In genomic region chr4:85402823-85403222, GRCm38 (mm10) we compare ENCODE assay signal across 8 mouse cellular contexts.
DNase-seq lines count a peak whose midpoint lies in the region; ATAC-seq and TF ChIP-seq lines count a peak whose summit lies in the region.

No protein-coding gene starts in this region.

- no peaks in the 10 kb centered on the region; the same call in 1 of the 2 replicates for H3K27me3 ChIP-seq in heart, postnatal 0 days (ENCODE audit: control insufficient read depth, insufficient read depth, low read length)
- H3K27me3 ChIP-seq in heart, embryonic 12.5 days (replicated peaks) = no peaks in the 10 kb centered on the region

- 31% methylated on average over 4 of the region's 4 CpGs for WGBS in heart, postnatal 0 days
- 40% methylated on average over 4 of the region's 4 CpGs for WGBS in heart, embryonic 12.5 days

- no peaks in the 10 kb centered on the region for H3K4me1 ChIP-seq in heart, postnatal 0 days (ENCODE audit: control insufficient read depth, insufficient read depth)
- H3K4me1 ChIP-seq in heart, embryonic 12.5 days (replicated peaks) = no peaks in the 10 kb centered on the region

- no peak overlapping the region for H3K27ac ChIP-seq in heart, postnatal 0 days (ENCODE audit: low read depth)
- H3K27ac ChIP-seq in heart, embryonic 12.5 days (ENCODE audit: poor library complexity, severe bottlenecking) = no peak overlapping the region

- peak; percentile 87 for TF ChIP-seq CTCF in heart, postnatal 0 days (IDR thresholded peaks at IDR 0.05; ENCODE audit: low read depth)

- no peak overlapping the region for H3K4me3 ChIP-seq in heart, postnatal 0 days (ENCODE audit: low read depth, low read length)
- H3K4me3 ChIP-seq in heart, embryonic 12.5 days = no peak overlapping the region

- H3K36me3 ChIP-seq in heart, postnatal 0 days (replicated peaks; ENCODE audit: control insufficient read depth, insufficient read depth, low read length) = no peaks in the 10 kb centered on the region
- no peaks in the 10 kb centered on the region for H3K36me3 ChIP-seq in heart, embryonic 12.5 days

- no peak overlapping the region for H3K9ac ChIP-seq in heart, postnatal 0 days (replicated peaks; ENCODE audit: low read depth, low read length)
- no peak overlapping the region for H3K9ac ChIP-seq in heart, embryonic 12.5 days

- no peaks in the 10 kb centered on the region for H3K9me3 ChIP-seq in heart, postnatal 0 days (replicated peaks; ENCODE audit: control insufficient read depth, low read length)
- H3K9me3 ChIP-seq in heart, embryonic 12.5 days (replicated peaks) = no peaks in the 10 kb centered on the region

- no peak for TF ChIP-seq EP300 in heart, postnatal 0 days (IDR thresholded peaks at IDR 0.05; ENCODE audit: low read depth)

- peak; percentile 65 for DNase-seq in heart, postnatal 0 days (ENCODE audit: low spot score)
- DNase-seq in ES-CJ7 (ENCODE audit: low read depth, low spot score) = peak; percentile 54
- peak; percentile 79 for DNase-seq in brain, adult 2 months (ENCODE audit: low read depth, low spot score)
- peak; percentile 81 for DNase-seq in gastrocnemius, postnatal 10 days
- DNase-seq in layer of hippocampus, postnatal 14 days (ENCODE audit: low spot score in 2 of 2) = peak; percentile 45 to 68
- peak; percentile 61 for DNase-seq in ovary, postnatal 36 days (ENCODE audit: low spot score)

- H3K4me2 ChIP-seq in heart, postnatal 0 days (ENCODE audit: low read depth, low read length) = no peak overlapping the region
- H3K4me2 ChIP-seq in heart, embryonic 12.5 days = no peak overlapping the region

- no peak for ATAC-seq in heart, postnatal 0 days (ENCODE audit: insufficient read depth, low read depth)
- ATAC-seq in heart, embryonic 12.5 days (ENCODE audit: insufficient number of reproducible peaks, low FRiP score) = no peak
- ATAC-seq in megakaryocyte, adult 5-6 weeks (ENCODE audit: poor library complexity, severe bottlenecking) = no peak
